Mouse (Mus musculus) regulatory T cell (primary cell): ENCODE data around the gene Secisbp2l.

Source experiments
- in situ Hi-C: fragments of 300-600 bp; cut with MboI, MseI; formaldehyde crosslinking; loops from one replicate; pipeline ENCODE4 v1.15.1; 2025; ENCODE audit warnings: high pct_unique_total_duplicates

Gene Secisbp2l

GRCm38 (mm10) chr2:125723408-125724085, 59.1 kb downstream of the Secisbp2l start:
- in situ Hi-C loops, result loop anchor here (5.0 kb wide), 1 partner anchor 46 kb away; no protein-coding TSS in a partner anchor

- in situ Hi-C loops, result loop anchor here (5.0 kb wide), 1 partner anchor 46 kb away; no protein-coding TSS in a partner anchor
Observed at GRCm38 (mm10) chr2:125723086-125723407, 59.6 kb downstream of the Secisbp2l start.

GRCm38 (mm10) chr2:125716599-125716998, 66.1 kb downstream of the Secisbp2l start:
- in situ Hi-C loops, result no loop called here

GRCm38 (mm10) chr2:125706510-125706921, 76.2 kb downstream of the Secisbp2l start:
- in situ Hi-C loops, result no loop called here

- in situ Hi-C loops, result no loop called here
Observed at GRCm38 (mm10) chr2:125704907-125705631, 77.6 kb downstream of the Secisbp2l start.

GRCm38 (mm10) chr2:125702851-125703250, 79.8 kb downstream of the Secisbp2l start:
- in situ Hi-C loops, result no loop called here

- in situ Hi-C loops, result no loop called here
Observed at GRCm38 (mm10) chr2:125701606-125702005, 81.1 kb downstream of the Secisbp2l start.

- in situ Hi-C loops, result loop anchor here (5.0 kb wide), 1 partner anchor 36 kb away; no protein-coding TSS in a partner anchor
Observed at GRCm38 (mm10) chr2:125696219-125696618, 86.5 kb downstream of the Secisbp2l start.

- in situ Hi-C loops, result loop anchor here (5.0 kb wide), 1 partner anchor 38 kb away; no protein-coding TSS in a partner anchor
Observed at GRCm38 (mm10) chr2:125694798-125695197, 87.9 kb downstream of the Secisbp2l start.

GRCm38 (mm10) chr2:125692010-125692409, 90.7 kb downstream of the Secisbp2l start:
- in situ Hi-C loops, result no loop called here
